Mouse (Mus musculus): ENCODE data around the gene Amotl2.
A peak's percentile ranks its signal among the peaks of the same experiment; 100 is the strongest.

Gene Amotl2

DNA sequence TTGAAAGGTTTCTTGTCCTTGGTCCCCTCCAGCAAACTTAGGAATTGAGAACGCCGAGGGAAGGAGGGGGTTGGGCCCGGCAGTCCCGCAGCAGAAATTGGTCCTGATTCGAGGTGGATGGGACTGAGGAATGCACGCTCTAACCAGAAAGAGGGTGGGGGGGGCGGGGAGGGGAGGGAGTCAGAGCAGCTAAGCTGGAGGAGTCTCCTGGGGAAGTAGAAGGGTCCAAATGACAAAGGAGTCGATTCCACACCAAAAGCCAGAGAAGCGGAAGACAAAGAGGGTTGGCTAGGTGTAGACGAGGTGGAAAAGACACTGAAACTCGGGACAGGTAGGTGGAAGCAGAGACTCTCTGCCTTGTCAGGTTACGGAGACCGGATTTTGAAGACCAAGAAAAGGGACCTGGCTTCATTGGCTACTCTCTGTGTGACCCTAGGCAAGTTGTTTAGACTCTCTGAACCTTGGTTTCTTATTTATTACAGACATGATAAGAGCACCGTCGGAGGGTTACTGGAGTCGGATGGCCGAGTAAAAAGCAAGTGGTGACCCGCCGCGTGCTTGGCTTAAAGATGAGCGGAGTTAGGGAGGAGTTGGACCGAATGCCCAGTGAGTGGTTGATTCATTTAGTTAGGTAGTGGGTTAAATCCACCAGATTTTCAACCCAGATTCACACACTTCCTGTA, at the start of gene Amotl2:
Gene Amotl2 (plus strand): TSS at position 192 of the 683 bp plus-strand sequence.
- DNase-seq, result no peak

DNA sequence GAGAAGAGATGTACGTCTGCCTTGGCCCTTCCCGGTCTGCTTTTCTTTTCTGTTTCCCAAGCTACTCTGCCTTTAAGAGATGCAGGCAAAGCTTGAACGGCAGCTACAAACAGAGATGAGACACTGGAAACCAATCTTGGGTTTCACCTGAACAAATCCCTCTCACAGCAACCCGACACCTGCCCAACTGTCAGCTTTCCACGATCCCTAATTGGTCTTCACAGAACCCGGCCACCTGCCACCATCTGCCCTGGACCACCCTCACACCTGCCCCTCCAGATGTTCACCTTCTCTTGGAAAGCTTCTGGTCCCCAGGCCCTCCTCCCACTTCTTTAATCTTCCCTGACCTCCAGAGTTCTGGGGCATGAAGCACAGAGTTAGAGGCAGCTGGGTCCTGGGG, 48.4 kb upstream of the Amotl2 start:
- no peak for DNase-seq

GRCm38 (mm10) chr9:102668906-102669305, 47.6 kb upstream of the Amotl2 start:
- no peak for DNase-seq

DNA sequence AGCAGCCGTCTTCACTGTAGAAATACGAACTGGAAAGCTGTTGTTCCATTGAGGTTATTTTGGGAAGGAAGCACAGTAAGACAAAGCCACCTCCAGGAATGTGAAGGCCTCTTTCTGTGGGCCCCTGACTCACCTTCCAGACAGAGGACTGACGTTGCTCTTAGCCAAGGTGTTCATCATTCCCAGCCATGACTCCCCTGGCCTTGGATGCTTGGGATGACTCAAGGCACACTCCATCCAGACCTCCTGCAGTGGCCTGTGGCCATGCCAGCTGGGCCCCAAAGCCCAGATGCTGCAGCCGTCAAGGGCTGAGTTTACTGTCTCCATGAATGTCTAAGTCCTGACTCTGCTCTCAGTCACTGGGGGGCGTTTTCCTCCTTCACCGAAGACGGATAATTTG, 43.1 kb upstream of the Amotl2 start:
- no peak for DNase-seq

GRCm38 (mm10) chr9:102675922-102676321, 40.5 kb upstream of the Amotl2 start:
- no peak for DNase-seq

DNA sequence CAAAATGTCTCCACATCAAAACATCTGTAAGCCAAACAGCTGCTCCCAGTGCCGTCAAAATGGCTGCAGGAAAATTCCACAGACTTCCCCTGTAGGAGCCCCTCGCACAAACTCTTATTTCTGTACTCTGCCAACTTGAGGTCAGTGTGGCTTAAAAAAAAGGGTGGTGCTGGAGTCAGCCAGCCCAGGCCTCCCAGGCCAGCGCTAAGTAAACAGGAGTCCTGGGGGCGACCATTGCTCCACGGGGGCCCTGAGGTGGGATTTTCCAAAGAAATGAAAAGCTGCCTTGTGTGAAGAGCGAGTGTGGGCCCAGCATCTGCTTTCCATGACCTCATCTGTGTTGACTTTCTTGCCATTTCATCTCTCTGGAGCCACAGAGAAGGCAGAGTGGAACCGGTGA, 35.0 kb upstream of the Amotl2 start:
- DNase-seq, result no peak

DNA sequence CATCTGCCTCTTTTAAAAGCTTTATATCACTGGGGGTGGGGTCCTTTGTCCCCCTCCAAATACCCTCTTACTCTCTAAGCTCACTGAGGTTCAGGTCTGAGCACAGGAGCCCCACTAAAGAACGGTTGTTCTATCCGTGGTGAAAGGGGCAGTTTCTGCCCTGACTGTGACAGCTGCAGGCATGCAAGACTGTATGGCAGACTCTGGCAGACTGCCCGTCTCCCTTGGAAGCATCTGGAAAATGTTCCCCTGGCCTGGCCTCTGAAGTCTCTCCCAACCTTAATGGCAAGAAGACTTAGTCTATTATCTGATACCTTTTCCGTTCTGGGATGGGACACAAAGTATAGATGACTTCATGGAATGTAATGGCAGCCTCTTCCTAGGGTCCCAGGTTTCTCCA, 28.5 kb upstream of the Amotl2 start:
- no peak for DNase-seq

GRCm38 (mm10) chr9:102689406-102689939, 27.0 kb upstream of the Amotl2 start:
- no peak for DNase-seq

- peak; percentile 10 for DNase-seq
Measured at GRCm38 (mm10) chr9:102689940-102690642, 26.4 kb upstream of the Amotl2 start.

GRCm38 (mm10) chr9:102690891-102691290, 25.6 kb upstream of the Amotl2 start:
- no peak for DNase-seq

- no peak for DNase-seq
Measured at GRCm38 (mm10) chr9:102692564-102693475, 23.7 kb upstream of the Amotl2 start.

DNA sequence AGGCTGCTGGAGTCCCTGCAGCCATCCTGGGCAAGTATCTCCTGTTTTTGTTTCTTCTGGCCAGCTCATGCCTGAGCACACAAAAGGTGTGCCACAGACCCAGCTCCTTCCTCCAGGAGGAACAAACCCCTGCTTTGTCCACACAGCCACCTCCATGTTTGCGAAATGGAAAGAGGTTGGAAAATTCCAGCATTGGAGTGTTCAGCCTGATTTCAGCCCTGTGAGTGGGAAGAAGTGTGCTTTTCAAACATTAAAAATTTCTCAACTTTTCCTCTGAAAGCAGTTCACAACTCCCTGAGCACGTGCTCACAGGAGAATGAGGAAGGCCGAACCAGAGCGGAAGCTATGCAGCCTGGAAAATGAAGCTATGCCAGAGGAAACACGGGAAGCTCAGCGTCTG, 15.4 kb upstream of the Amotl2 start:
- DNase-seq, result no peak

DNA sequence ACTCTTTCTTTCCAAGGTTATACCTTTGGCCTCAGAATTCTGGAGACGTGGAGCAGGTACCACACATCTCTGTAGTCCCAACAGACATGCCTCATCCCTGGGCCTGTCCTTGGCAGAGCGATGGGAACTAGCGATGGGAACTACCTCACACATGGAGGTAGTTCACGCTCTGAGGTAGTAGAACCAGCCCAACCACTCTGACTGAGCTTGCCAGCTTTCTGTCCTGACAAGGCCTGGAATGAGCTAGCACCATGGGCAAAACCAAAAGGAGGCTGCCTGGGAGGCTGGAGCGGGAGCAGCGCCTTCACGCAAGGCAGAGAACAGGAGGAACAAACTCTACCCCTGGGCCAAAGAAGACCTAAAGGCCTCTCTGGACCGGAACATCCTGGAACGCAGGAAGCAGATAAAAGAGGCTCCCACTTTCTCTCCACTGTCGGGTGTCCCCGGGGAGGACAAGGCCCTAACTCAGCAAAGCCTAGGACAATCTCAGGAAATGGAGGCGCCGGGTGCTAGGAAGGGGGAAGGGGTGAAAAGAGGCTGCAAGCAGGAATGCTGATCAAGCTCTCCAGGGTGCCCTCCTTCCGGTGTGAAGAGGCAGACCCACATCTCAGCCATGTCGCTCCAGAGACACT, 6.9 kb upstream of the Amotl2 start:
- DNase-seq, result no peak

GRCm38 (mm10) chr9:102710520-102710919, 6.0 kb upstream of the Amotl2 start:
- no peak for DNase-seq

- DNase-seq, result peak; percentile 50
Measured at GRCm38 (mm10) chr9:102713797-102714196, 2.7 kb upstream of the Amotl2 start.

GRCm38 (mm10) chr9:102714893-102715505, 1.5 kb upstream of the Amotl2 start:
- no peak for DNase-seq

DNA sequence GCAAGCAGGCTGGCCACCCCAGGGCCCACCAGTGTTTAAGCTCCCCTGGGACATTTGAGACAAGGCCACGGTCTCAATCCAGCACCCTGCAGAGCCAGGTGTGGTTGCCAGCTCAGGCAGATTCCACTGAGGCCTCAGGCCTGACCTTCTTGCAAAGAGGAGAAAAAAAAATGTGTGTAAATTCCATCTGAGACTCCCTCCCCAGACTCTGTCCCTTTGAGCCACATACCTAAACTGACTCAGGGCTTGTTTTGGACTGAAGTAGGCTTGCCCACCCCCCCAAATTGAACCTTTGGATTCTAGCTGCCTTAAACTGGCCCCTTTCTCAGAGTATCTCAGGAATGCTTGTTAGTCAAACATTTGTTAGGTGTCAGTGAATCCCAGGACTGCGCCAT, 969 bp upstream of the Amotl2 start:
- no peak for DNase-seq

- peak; percentile 80 for DNase-seq
Measured at GRCm38 (mm10) chr9:102717164-102717885, 853 bp downstream of the Amotl2 start.

DNA sequence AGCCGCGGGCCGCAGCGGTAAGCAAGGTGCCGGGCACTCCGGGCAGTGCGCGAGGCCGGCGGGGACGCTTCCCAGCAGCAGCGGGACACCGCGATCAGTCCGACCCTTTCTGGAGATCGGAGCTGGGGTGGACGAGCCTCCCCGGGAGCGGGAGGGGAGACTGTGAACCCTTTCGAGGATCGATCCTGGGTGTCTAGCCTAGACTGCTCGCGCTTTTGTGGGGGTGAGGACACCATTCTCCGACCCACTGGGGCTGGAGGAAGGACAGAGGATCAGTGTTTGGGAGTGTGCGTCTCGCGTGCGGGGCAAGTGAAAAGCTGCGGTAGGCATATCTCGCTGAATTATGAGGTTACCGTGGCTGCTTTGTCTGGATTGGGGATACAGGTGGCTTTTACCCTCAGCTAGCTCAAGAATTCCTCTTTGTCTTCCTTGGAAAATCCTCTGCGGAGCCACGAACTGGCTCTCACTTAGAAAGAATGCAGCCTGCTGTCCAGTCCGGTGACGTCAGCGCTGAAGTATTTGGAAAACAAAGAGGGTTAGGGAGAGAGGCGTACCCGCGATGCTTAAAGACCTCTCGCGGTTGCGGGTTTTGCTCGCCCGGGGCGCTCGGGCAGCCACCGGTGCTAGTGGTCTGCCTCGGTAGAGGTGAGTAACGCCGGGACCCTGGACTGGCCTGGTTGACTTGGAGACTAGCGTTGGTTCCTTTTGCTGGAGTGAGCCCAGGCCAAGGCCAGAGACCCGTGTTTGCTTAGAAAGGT, 1.6 kb downstream of the Amotl2 start:
- DNase-seq, result peak; percentile 59

GRCm38 (mm10) chr9:102718676-102719075, 2.2 kb downstream of the Amotl2 start:
- no peak for DNase-seq

DNA sequence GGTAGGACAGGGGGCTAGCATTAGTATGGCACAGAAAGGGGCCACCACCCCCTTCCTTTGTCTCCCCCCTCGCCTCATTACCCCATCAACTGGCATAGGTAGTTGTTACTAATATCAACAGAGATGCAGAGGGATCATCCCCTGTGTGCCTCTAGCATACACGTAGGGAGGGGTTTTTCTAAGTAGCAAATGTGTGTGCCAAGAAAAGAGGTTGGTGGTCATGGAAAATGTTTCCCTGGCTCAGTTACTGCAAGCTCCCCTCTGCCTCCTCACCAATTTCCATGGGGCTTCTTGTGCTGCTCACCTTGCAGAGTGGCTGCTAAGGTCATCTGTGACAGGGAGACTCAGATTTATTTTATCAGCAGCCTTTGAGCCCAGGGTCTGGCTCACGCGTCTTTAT, 2.6 kb downstream of the Amotl2 start:
- no peak for DNase-seq

Measured in liver (tissue).